Comparison of ENCODE assay signal across 25 mouse cellular contexts in genomic region chr2:35512226-35512625, GRCm38 (mm10). TPM values are rescaled to one million over a fixed set of nuclear protein-coding genes. Genes with fewer than 3 reads are reported as not detected.
DNase-seq lines count a peak whose midpoint lies in the region; ATAC-seq and TF ChIP-seq lines count a peak whose summit lies in the region.
"Had no signal": no experiment of that assay in that cellular context is flagged by ENCODE, and none has a peak within 500 bp of the region (broad histone marks: within the 10 kb centered on the region; RNA-seq: fewer than 3 reads in every experiment).

No protein-coding gene starts in this region.

- peaks cover 1% of the 10 kb centered on the region; the same call in 1 of the 2 replicates for H3K4me1 ChIP-seq in forebrain, postnatal 0 days (ENCODE audit: insufficient read depth)
- peaks cover 12% of the 10 kb centered on the region for H3K4me1 ChIP-seq in forebrain, embryonic 15.5 days
- H3K4me1 ChIP-seq in spleen, adult 2 months (ENCODE audit: control insufficient read depth, insufficient read depth, insufficient read length), result peaks cover 13% of the 10 kb centered on the region; the same call in 1 of the 2 replicates
- H3K4me1 ChIP-seq in stomach, postnatal 0 days (replicated peaks; ENCODE audit: control insufficient read depth, insufficient read depth), result peaks cover 12% of the 10 kb centered on the region; the same call in 1 of the 2 replicates

- no peak overlapping the region for H3K4me3 ChIP-seq in forebrain, postnatal 0 days (ENCODE audit: low read depth, low read length)
- no peak overlapping the region for H3K4me3 ChIP-seq in forebrain, embryonic 15.5 days
- no peak overlapping the region for H3K4me3 ChIP-seq in layer of hippocampus, adult 2 months
- H3K4me3 ChIP-seq in spleen, adult 2 months (ENCODE audit: extremely low read depth, insufficient read depth, insufficient read length), result no peak overlapping the region
- no peak overlapping the region for H3K4me3 ChIP-seq in stomach, postnatal 0 days (ENCODE audit: low read depth, low read length)
- H3K4me3 ChIP-seq: heart, embryonic 10.5 days; hindbrain, embryonic 13.5 days; intestine, embryonic 15.5 days; limb, embryonic 15.5 days; lung, embryonic 15.5 days; myocyte; stomach, embryonic 15.5 days had no signal

- H3K9ac ChIP-seq in forebrain, postnatal 0 days, result no peak overlapping the region
- H3K9ac ChIP-seq in forebrain, embryonic 15.5 days (replicated peaks), result no peak overlapping the region
- H3K9ac ChIP-seq in stomach, postnatal 0 days (ENCODE audit: low read length), result no peak overlapping the region
- H3K9ac ChIP-seq: hindbrain, embryonic 13.5 days; intestine, embryonic 15.5 days; limb, embryonic 15.5 days; lung, embryonic 15.5 days; stomach, embryonic 15.5 days had no signal

- no peaks in the 10 kb centered on the region for H3K36me3 ChIP-seq in forebrain, postnatal 0 days (ENCODE audit: insufficient read depth)
- H3K36me3 ChIP-seq in forebrain, embryonic 15.5 days, result no peaks in the 10 kb centered on the region
- H3K36me3 ChIP-seq in spleen, adult 2 months (ENCODE audit: control insufficient read depth, insufficient read depth, low read length), result no peaks in the 10 kb centered on the region
- H3K36me3 ChIP-seq in stomach, postnatal 0 days (ENCODE audit: control insufficient read depth, insufficient read depth, low read length), result no peaks in the 10 kb centered on the region
- H3K36me3 ChIP-seq: heart, embryonic 10.5 days; hindbrain, embryonic 13.5 days; intestine, embryonic 15.5 days; limb, embryonic 15.5 days; lung, embryonic 15.5 days; stomach, embryonic 15.5 days had no signal

- TF ChIP-seq EP300 in stomach, postnatal 0 days (optimal IDR thresholded peaks at IDR 0.05), result no peak

- no peak for ATAC-seq in forebrain, postnatal 0 days
- ATAC-seq in forebrain, embryonic 15.5 days (replicated peaks), result no peak
- ATAC-seq in stomach, postnatal 0 days (ENCODE audit: low FRiP score, low TSS enrichment), result no peak
- ATAC-seq: intestine, embryonic 15.5 days; Patski had no signal

- no peak for TF ChIP-seq POLR2A in spleen, adult 2 months (IDR thresholded peaks at IDR 0.05; ENCODE audit: low read depth, low read length)

- no peak overlapping the region for H3K27ac ChIP-seq in forebrain, postnatal 0 days (ENCODE audit: low read depth, low read length)
- no peak overlapping the region for H3K27ac ChIP-seq in forebrain, embryonic 15.5 days (replicated peaks)
- H3K27ac ChIP-seq in layer of hippocampus, adult 2 months, result no peak overlapping the region
- no peak overlapping the region for H3K27ac ChIP-seq in spleen, adult 2 months (ENCODE audit: insufficient read depth, low read length)
- H3K27ac ChIP-seq in stomach, postnatal 0 days (replicated peaks), result no peak overlapping the region
- H3K27ac ChIP-seq: heart, embryonic 10.5 days; hindbrain, embryonic 13.5 days; intestine, embryonic 15.5 days; lung, embryonic 15.5 days had no signal

- no peak for DNase-seq in forebrain, postnatal 0 days
- no peak for DNase-seq in layer of hippocampus, adult 2 months (ENCODE audit: low spot score in 2 of 2)
- no peak for DNase-seq in layer of hippocampus, adult 11-12 months (ENCODE audit: low spot score)
- DNase-seq in spleen, adult 2 months (ENCODE audit: low read depth in 1 of 2, low spot score in 2 of 2), result no peak
- no peak for DNase-seq in spleen, adult 12 weeks (ENCODE audit: low spot score)
- no peak for DNase-seq in stomach, postnatal 0 days (ENCODE audit: low spot score)
- DNase-seq in adrenal gland, adult 8-10 months, result no peak
- DNase-seq: adrenal gland, postnatal 25 days; cerebellum, adult 11-12 months; cerebellum, postnatal 14 days; gastrocnemius, postnatal 36 days; heart, postnatal 14 days; layer of hippocampus, postnatal 36 days; midbrain, embryonic 14.5 days; right cerebral cortex, postnatal 14 days; thymus, adult 2 months had no signal

- H3K27me3 ChIP-seq in forebrain, postnatal 0 days (ENCODE audit: insufficient read depth, low read length), result no peaks in the 10 kb centered on the region
- no peaks in the 10 kb centered on the region for H3K27me3 ChIP-seq in forebrain, embryonic 15.5 days
- H3K27me3 ChIP-seq in spleen, adult 2 months (ENCODE audit: control insufficient read depth, insufficient read depth, low read length), result no peaks in the 10 kb centered on the region
- H3K27me3 ChIP-seq in stomach, postnatal 0 days (ENCODE audit: control insufficient read depth, insufficient read depth, low read length), result no peaks in the 10 kb centered on the region
- H3K27me3 ChIP-seq: hindbrain, embryonic 13.5 days; intestine, embryonic 15.5 days; limb, embryonic 15.5 days; lung, embryonic 15.5 days; Patski; stomach, embryonic 15.5 days had no signal

- TF ChIP-seq CTCF in forebrain, postnatal 0 days (IDR thresholded peaks at IDR 0.05; ENCODE audit: low read depth), result peak; percentile 48
- TF ChIP-seq CTCF in layer of hippocampus, adult 2 months (conservative IDR thresholded peaks at IDR 0.05), result peak; percentile 66
- TF ChIP-seq CTCF in spleen, adult 2 months (IDR thresholded peaks at IDR 0.05; ENCODE audit: extremely low read depth, insufficient read depth, insufficient read length, insufficient replicate concordance), result peak; percentile 29; the same call in 1 of the 2 replicates
- peak; percentile 67 for TF ChIP-seq CTCF in stomach, postnatal 0 days (IDR thresholded peaks at IDR 0.05; ENCODE audit: low read depth)

- no peaks in the 10 kb centered on the region for H3K9me3 ChIP-seq in forebrain, postnatal 0 days (ENCODE audit: low read length)
- no peaks in the 10 kb centered on the region for H3K9me3 ChIP-seq in forebrain, embryonic 15.5 days
- no peaks in the 10 kb centered on the region for H3K9me3 ChIP-seq in stomach, postnatal 0 days (ENCODE audit: control insufficient read depth, low read length)
- H3K9me3 ChIP-seq: heart, embryonic 10.5 days; hindbrain, embryonic 13.5 days; intestine, embryonic 15.5 days; limb, embryonic 15.5 days; lung, embryonic 15.5 days; stomach, embryonic 15.5 days had no signal

- 98% methylated on average over 4 of the region's 4 CpGs for WGBS in forebrain, postnatal 0 days
- WGBS in forebrain, embryonic 15.5 days, result 96% methylated on average over 4 of the region's 4 CpGs
- WGBS in spleen, adult 2 months, result 89% methylated on average over 4 of the region's 4 CpGs
- WGBS in stomach, postnatal 0 days, result 97% methylated on average over 4 of the region's 4 CpGs

- no peak overlapping the region for H3K4me2 ChIP-seq in forebrain, postnatal 0 days (ENCODE audit: low read depth)
- H3K4me2 ChIP-seq in forebrain, embryonic 15.5 days (replicated peaks), result no peak overlapping the region
- no peak overlapping the region for H3K4me2 ChIP-seq in stomach, postnatal 0 days (replicated peaks; ENCODE audit: low read depth)
- H3K4me2 ChIP-seq: hindbrain, embryonic 13.5 days; intestine, embryonic 15.5 days; limb, embryonic 15.5 days; lung, embryonic 15.5 days; stomach, embryonic 15.5 days had no signal

RNA-seq across cellular contexts. Expression of gene Dab2ip, which starts 45.8 kb away (rescaled TPM):
- total RNA-seq in forebrain, postnatal 0 days (2014; rRNA removed), result 112 and 119 TPM in 2 replicates
- polyA plus RNA-seq in forebrain, postnatal 0 days (2015; fragmentation: Nextera tagmentation; extraction: Ambion mirVana), result 54.9 and 65.4 TPM in 2 replicates
- polyA plus RNA-seq in forebrain, embryonic 15.5 days (2015; fragmentation: Nextera tagmentation; extraction: Ambion mirVana), result 66.6 and 97.0 TPM in 2 replicates
- total RNA-seq in layer of hippocampus, adult 2 months (2021), result 100 to 1,000 TPM in 1 of 2 experiments, 10 to 100 TPM in 1; 96.3 to 103 TPM
- polyA plus RNA-seq in spleen, adult 2 months (2012; rRNA removed), result 21.0 and 27.1 TPM in 2 replicates
- 46.4 and 48.1 TPM in 2 replicates for polyA plus RNA-seq in stomach, postnatal 0 days (2015; fragmentation: Nextera tagmentation; extraction: Ambion mirVana)
- 10 to 100 TPM; 84.5 to 95.8 (median 90.0) TPM for total RNA-seq in adrenal gland, adult 8-10 months (2022)

RNA-seq across cellular contexts. Expression of gene Ggta1, which starts 49.2 kb away (rescaled TPM):
- total RNA-seq in forebrain, postnatal 0 days (2014; rRNA removed), result 6.8 and 7.9 TPM in 2 replicates
- polyA plus RNA-seq in forebrain, postnatal 0 days (2015; fragmentation: Nextera tagmentation; extraction: Ambion mirVana), result 3.0 and 4.3 TPM in 2 replicates
- 4.8 and 5.8 TPM in 2 replicates for polyA plus RNA-seq in forebrain, embryonic 15.5 days (2015; fragmentation: Nextera tagmentation; extraction: Ambion mirVana)
- total RNA-seq in layer of hippocampus, adult 2 months (2021), result 1 to 10 TPM; 1.8 to 2.3 TPM
- polyA plus RNA-seq in spleen, adult 2 months (2012; rRNA removed), result 20.1 and 21.6 TPM in 2 replicates
- 10.7 and 11.5 TPM in 2 replicates for polyA plus RNA-seq in stomach, postnatal 0 days (2015; fragmentation: Nextera tagmentation; extraction: Ambion mirVana)
- total RNA-seq in adrenal gland, adult 8-10 months (2022), result 10 to 100 TPM in 3 of 4 experiments, 1 to 10 TPM in 1; 8.8 to 14.1 (median 10.8) TPM
